Mouse (Mus musculus): ENCODE results near the gene Zfp385c. TPM values are rescaled to one million over a fixed set of nuclear protein-coding genes. Genes with fewer than 3 reads are reported as not detected.

Zfp385c gene
- total RNA-seq, 2 experiments from 2014 or later, result 0.39 TPM; not detected in 1

DNA sequence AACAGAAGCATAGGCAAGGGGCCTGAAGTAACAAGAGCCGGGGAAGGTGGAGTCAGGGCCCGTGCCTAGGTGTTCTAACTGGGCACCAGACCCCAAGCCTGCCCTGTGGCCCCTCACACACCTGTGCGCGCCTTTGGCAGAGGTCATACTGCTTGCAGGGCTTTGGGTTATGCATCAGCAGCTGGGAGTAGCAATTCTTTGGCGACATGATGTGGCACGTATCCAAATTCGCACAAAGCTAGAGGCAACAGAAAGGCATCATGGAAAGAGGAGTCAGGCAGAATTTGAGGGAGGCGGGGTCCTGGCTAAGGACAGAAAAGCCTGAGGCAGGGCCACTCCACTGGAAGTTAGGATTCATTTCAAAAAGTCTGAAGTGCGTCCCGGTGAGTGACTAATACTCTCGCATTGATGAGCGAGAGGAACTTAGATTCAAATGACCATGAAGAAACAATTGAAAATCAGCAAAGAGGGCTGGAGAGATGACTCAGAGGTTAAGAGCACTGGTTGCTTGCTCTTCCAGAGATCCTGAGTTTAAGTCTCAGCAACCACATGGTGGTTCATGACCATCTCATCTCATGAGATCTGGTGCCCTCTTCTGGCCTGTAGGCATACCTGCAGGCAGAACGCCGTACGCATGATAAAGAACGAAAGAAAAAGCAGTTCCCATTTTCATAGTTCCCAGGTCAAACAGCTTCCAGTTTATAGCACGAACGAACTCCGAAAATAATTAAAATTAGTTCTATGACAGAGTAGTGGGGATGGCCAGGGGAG is 10.0 kb upstream of the Zfp385c start:
- Histone ChIP-seq H3K27ac (peak overlapping the region; percentile 29; the same call in 1 of the 2 replicates), H3K4me3 (peak overlapping the region; percentile 58)
- intact Hi-C loops (cut with DNase I), result loop anchor here (1.0 to 2.0 kb wide), 2 partner anchors 75 to 132 kb away; no protein-coding TSS in a partner anchor
- TF ChIP-seq CTCF (IDR thresholded peaks at IDR 0.05), result peak; percentile 97
- DNase-seq, result peak; percentile 67

GRCm38 (mm10) chr11:100701301-100701700 is 9.0 kb upstream of the Zfp385c start:
- Histone ChIP-seq H3K4me3 (peak overlapping the region; percentile 60), H3K27ac (no peak overlapping the region)
- no peak for TF ChIP-seq CTCF (IDR thresholded peaks at IDR 0.05)
- peak; percentile 79 for DNase-seq
- intact Hi-C loops (cut with DNase I), result no loop called here

- no peak overlapping the region for H3K27ac ChIP-seq
These were observed 8.5 kb upstream of the Zfp385c start for GRCm38 (mm10) chr11:100700710-100701109.

DNA sequence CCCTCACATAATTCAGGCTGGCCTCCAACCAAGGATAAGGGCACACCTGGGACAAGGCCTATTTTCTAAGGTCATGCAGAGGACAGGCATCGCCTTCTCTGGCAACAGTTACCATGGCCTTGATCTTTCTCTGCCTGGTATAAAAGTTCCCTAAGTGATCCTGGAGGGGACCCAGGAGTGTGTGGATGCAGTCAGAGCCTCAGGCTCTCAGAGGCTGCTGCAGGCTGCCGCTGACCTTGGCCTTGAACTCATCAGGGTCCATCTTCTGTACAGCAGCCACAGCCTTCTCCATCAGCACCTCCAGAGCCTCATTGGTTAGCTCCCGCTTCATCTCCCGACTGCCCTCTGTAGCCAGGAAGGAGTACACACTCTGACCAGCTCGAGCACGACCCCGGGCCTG is 5.7 kb upstream of the Zfp385c start:
- Histone ChIP-seq H3K4me3 (no peak overlapping the region), H3K27ac (no peak overlapping the region)
- DNase-seq, result no peak
- intact Hi-C loops (cut with DNase I), result no loop called here
- no peak for TF ChIP-seq CTCF (IDR thresholded peaks at IDR 0.05)

More at GRCm38 (mm10) chr11:100700710-100701109, 8.5 kb upstream of the Zfp385c start:
- intact Hi-C loops (cut with DNase I), result no loop called here
- no peak for TF ChIP-seq CTCF (IDR thresholded peaks at IDR 0.05)
- no peak for DNase-seq
- peak overlapping the region; percentile 60; the same call in 1 of the 2 replicates for H3K4me3 ChIP-seq

GRCm38 (mm10) chr11:100694926-100695325 is 2.7 kb upstream of the Zfp385c start:
- Histone ChIP-seq H3K27ac (no peak overlapping the region), H3K4me3 (no peak overlapping the region)
- TF ChIP-seq CTCF (IDR thresholded peaks at IDR 0.05), result no peak
- intact Hi-C loops (cut with DNase I), result loop anchor here (1.0 to 2.0 kb wide), 2 partner anchors 68 to 124 kb away; no protein-coding TSS in a partner anchor
- peak; percentile 83 for DNase-seq

- Histone ChIP-seq H3K4me3 (no peak overlapping the region), H3K27ac (no peak overlapping the region)
- TF ChIP-seq CTCF (IDR thresholded peaks at IDR 0.05), result no peak
- DNase-seq, result no peak
- intact Hi-C loops (cut with DNase I), result no loop called here
These were observed 899 bp upstream of the Zfp385c start for GRCm38 (mm10) chr11:100693154-100693553.

- TF ChIP-seq CTCF (IDR thresholded peaks at IDR 0.05), result peak; percentile 16; the same call in 1 of the 2 replicates
- 0 out of 2 replicates have a peak overlapping the region, but pooled peaks have one; percentile 4 for H3K27ac ChIP-seq
- DNase-seq, result no peak
- no peak overlapping the region for H3K4me3 ChIP-seq
- intact Hi-C loops (cut with DNase I), result no loop called here
These were observed 1.9 kb downstream of the Zfp385c start for GRCm38 (mm10) chr11:100690389-100690788.

DNA sequence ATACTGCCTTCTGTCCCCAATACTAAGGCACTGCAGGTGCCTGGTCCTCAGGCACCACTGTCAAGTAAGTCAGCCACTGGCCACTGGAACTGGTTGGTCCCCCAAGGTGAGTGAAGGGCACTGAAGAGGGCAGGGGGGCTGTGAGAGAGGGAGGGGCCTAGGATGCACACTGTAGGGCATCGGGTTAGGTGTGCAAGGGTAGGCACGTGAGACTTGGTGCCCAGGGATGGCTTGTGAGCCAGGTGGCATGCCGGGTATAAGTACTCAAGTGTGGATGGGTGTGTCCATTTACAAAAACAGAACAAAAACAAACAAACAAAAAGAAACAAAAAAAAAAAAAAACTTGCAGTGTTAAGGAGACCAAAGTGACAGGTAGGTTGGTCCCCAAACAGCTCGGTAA is 3.8 kb downstream of the Zfp385c start:
- no peak for DNase-seq
- intact Hi-C loops (cut with DNase I), result no loop called here
- Histone ChIP-seq H3K4me3 (no peak overlapping the region), H3K27ac (no peak overlapping the region)
- TF ChIP-seq CTCF (IDR thresholded peaks at IDR 0.05), result no peak

DNA sequence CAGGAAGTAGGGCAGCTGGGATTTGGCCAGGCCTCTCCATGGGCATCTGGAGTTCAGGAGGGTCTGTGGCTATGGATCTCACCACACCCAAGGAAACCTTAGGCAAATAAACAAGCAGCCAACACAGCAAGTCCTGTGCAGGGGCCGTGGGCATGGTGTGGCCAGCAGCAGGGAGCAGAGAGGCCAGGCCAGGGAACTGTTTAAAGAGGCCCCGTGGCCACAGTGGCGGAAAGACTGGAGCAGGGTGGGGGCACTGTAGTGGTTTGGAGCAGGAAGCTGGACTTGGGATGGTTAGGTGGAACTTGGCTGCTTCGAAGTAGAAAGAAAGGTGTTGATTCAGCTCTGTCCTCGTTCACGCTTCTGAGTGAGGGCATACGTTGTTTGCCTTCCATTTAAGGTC is 5.0 kb downstream of the Zfp385c start:
- no peak for DNase-seq
- TF ChIP-seq CTCF (IDR thresholded peaks at IDR 0.05), result no peak
- Histone ChIP-seq H3K4me3 (no peak overlapping the region), H3K27ac (no peak overlapping the region)
- intact Hi-C loops (cut with DNase I), result no loop called here

GRCm38 (mm10) chr11:100685371-100685770 is 6.9 kb downstream of the Zfp385c start:
- TF ChIP-seq CTCF (IDR thresholded peaks at IDR 0.05), result no peak
- no peak overlapping the region for H3K4me3 ChIP-seq
- no peak for DNase-seq
- intact Hi-C loops (cut with DNase I), result no loop called here
- H3K27ac ChIP-seq, result no peak overlapping the region

DNA sequence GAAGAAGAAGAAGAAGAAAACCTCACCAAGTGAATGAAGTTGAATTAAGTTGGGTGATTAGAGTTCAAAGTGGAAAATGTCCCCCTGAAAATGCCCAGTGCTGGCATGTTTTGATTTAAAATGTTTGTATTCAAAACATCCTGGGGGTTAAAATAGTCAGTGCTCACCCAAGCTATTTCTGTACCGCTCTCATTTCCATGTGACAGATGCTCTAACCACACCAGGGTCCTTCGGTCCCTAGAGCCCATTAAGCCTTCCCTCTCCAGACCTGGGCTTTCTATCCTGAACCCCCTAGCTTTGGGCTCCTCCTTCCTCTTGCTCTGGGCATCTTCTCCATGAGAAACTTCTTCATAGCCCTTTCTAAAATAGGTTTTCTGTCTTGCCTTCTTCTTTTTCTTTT is 8.2 kb downstream of the Zfp385c start:
- DNase-seq, result no peak
- no peak for TF ChIP-seq CTCF (IDR thresholded peaks at IDR 0.05)
- Histone ChIP-seq H3K4me3 (no peak overlapping the region), H3K27ac (no peak overlapping the region)
- intact Hi-C loops (cut with DNase I), result no loop called here

- no peak for TF ChIP-seq CTCF (IDR thresholded peaks at IDR 0.05)
- intact Hi-C loops (cut with DNase I), result no loop called here
- Histone ChIP-seq H3K27ac (no peak overlapping the region), H3K4me3 (no peak overlapping the region)
- no peak for DNase-seq
These were observed 9.7 kb downstream of the Zfp385c start for GRCm38 (mm10) chr11:100682526-100682925.

DNA sequence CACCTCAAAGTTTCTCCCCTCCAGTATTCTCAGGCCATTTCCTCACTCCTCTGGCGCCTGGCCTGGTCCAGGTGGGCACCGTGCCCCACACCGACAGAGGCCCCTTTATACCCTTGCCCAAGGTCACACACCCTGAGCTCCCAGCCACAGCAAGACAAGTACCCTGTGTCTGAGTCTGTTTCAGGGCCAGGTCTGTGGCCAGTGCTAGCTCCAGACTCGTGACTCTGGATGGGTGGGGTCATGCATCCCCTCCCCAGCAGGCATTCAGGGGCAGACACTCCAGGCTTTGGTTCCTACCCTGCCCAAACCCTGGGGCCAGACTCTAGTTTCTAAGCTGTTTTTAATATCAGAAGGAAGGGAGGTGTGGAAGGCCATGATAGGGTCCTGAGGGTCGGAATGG is 10.4 kb downstream of the Zfp385c start:
- Histone ChIP-seq H3K4me3 (no peak overlapping the region), H3K27ac (no peak overlapping the region)
- no peak for TF ChIP-seq CTCF (IDR thresholded peaks at IDR 0.05)
- no peak for DNase-seq
- intact Hi-C loops (cut with DNase I), result no loop called here

- no peak for DNase-seq
- 0 out of 2 replicates have a peak overlapping the region, but pooled peaks have one; percentile 9 for H3K27ac ChIP-seq
- H3K4me3 ChIP-seq, result no peak overlapping the region
- TF ChIP-seq CTCF (IDR thresholded peaks at IDR 0.05), result no peak
- intact Hi-C loops (cut with DNase I), result no loop called here
These were observed 14.4 kb downstream of the Zfp385c start for GRCm38 (mm10) chr11:100677810-100678209.

Measured in gastrocnemius, adult 2 months (tissue).